Mouse (Mus musculus) stomach, embryonic 16.5 days (tissue): ENCODE measurements around the gene Scd2. TPM values are rescaled to one million over a fixed set of nuclear protein-coding genes. Genes with fewer than 3 reads are reported as not detected.

Experiments
- ATAC-seq: fragments of 200-750 bp; cut with Nextera tagmentation; 2 replicates; pipeline ENCODE4 v1.8.0; 2017; ENCODE audit warnings: moderate number of reproducible peaks, moderate TSS enrichment; ENCODE audit not compliant: insufficient read depth, low FRiP score
- H3K27ac ChIP-seq: fragments of 300-500 bp; sonication (generic); 2 replicates; pipeline ENCODE4 v1.5.1; 2014; ENCODE audit warnings: low read length
- H3K27me3 ChIP-seq: fragments of 300-500 bp; sonication (generic); 2 replicates; pipeline ENCODE4 v1.6.1; 2014; ENCODE audit warnings: low read length, control low read depth, mixed read lengths; ENCODE audit not compliant: control insufficient read depth, insufficient read depth
- H3K36me3 ChIP-seq: fragments of 300-500 bp; sonication (generic); 2 replicates; pipeline ENCODE4 v1.6.1; 2014; ENCODE audit warnings: low read length; ENCODE audit not compliant: control insufficient read depth, insufficient read depth
- H3K4me1 ChIP-seq: fragments of 300-500 bp; sonication (generic); 2 replicates; pipeline ENCODE4 v1.6.1; 2014; ENCODE audit warnings: low read length, control low read depth, mixed read lengths; ENCODE audit not compliant: control insufficient read depth, insufficient read depth
- H3K4me2 ChIP-seq: fragments of 300-500 bp; sonication (generic); 2 replicates; pipeline ENCODE4 v1.6.1; 2014; ENCODE audit warnings: low read depth, low read length, mixed read lengths
- H3K4me3 ChIP-seq: fragments of 300-500 bp; sonication (generic); replicated peaks from 2 replicates; pipeline ENCODE4 v1.5.1; 2014; ENCODE audit warnings: mild to moderate bottlenecking, low read length
- H3K9ac ChIP-seq: fragments of 300-500 bp; sonication (generic); 2 replicates; pipeline ENCODE4 v1.6.1; 2014; ENCODE audit warnings: low read length
- H3K9me3 ChIP-seq: fragments of 300-500 bp; sonication (generic); replicated peaks from 2 replicates; pipeline ENCODE4 v1.6.1; 2016; ENCODE audit warnings: low read length, control low read depth; ENCODE audit not compliant: control insufficient read depth
- WGBS: fragments of 180-500 bp; shearing (Covaris S2); extraction: QIAGEN DNeasy Blood & Tissue Kit; methylation state at CpG from one replicate; pipeline ENCODE4 v1.1.7; 2014; 5-methylcytosine and 5-hydroxymethylcytosine counted together
- polyA plus RNA-seq: library from polyadenylated mRNA; unstranded; fragments of >200 nt; fragmentation: Nextera tagmentation; extraction: Ambion mirVana; gene quantifications from 2 replicates; pipeline ENCODE4 v1.2.1, GENCODE M21; 2015

Scd2 gene
- polyA plus RNA-seq, 1 experiment from 2014 or later = 329 TPM

- Histone ChIP-seq H3K27ac (peak overlapping the region; percentile 97), H3K4me1 (peaks cover 11% of the 10 kb centered on the region), H3K36me3 (no peaks in the 10 kb centered on the region), H3K4me2 (peak overlapping the region; percentile 66), H3K4me3 (peak overlapping the region; percentile 57), H3K27me3 (no peaks in the 10 kb centered on the region), H3K9me3 (no peaks in the 10 kb centered on the region), H3K9ac (peak overlapping the region; percentile 81)
- 8% methylated on average over 6 of the region's 6 CpGs for WGBS
- ATAC-seq = peak; percentile 20; the same call in 1 of the 2 replicates
Measured at GRCm38 (mm10) chr19:44266458-44266823, 27.0 kb upstream of the Scd2 start.

- Histone ChIP-seq H3K27me3 (no peaks in the 10 kb centered on the region), H3K4me3 (peak overlapping the region; percentile 57), H3K4me2 (peak overlapping the region; percentile 66), H3K36me3 (no peaks in the 10 kb centered on the region), H3K9ac (peak overlapping the region; percentile 81), H3K27ac (peak overlapping the region; percentile 97), H3K9me3 (no peaks in the 10 kb centered on the region), H3K4me1 (peaks cover 11% of the 10 kb centered on the region)
- peak; percentile 98 for ATAC-seq
- WGBS = under 1% methylated on average over 43 of the region's 43 CpGs
Measured at GRCm38 (mm10) chr19:44266824-44267498, 26.5 kb upstream of the Scd2 start.

- H3K4me3 ChIP-seq = peak overlapping the region; percentile 57
- 11% methylated on average over 18 of the region's 18 CpGs for WGBS
- peak overlapping the region; percentile 97 for H3K27ac ChIP-seq
- H3K4me2 ChIP-seq = peak overlapping the region; percentile 66
- H3K9ac ChIP-seq = peak overlapping the region; percentile 81
- peaks cover 11% of the 10 kb centered on the region for H3K4me1 ChIP-seq
- H3K27me3 ChIP-seq = no peaks in the 10 kb centered on the region
- no peaks in the 10 kb centered on the region for H3K36me3 ChIP-seq
- H3K9me3 ChIP-seq = no peaks in the 10 kb centered on the region
- no peak for ATAC-seq
Measured at GRCm38 (mm10) chr19:44267499-44268002, 25.9 kb upstream of the Scd2 start.

- no peak overlapping the region for H3K27ac ChIP-seq
- no peak overlapping the region for H3K9ac ChIP-seq
- H3K27me3 ChIP-seq = no peaks in the 10 kb centered on the region
- WGBS = 85% methylated on average over 4 of the region's 4 CpGs
- H3K36me3 ChIP-seq = no peaks in the 10 kb centered on the region
- no peaks in the 10 kb centered on the region for H3K4me1 ChIP-seq
- H3K9me3 ChIP-seq = no peaks in the 10 kb centered on the region
- no peak overlapping the region for H3K4me2 ChIP-seq
- ATAC-seq = no peak
- no peak overlapping the region for H3K4me3 ChIP-seq
Measured at GRCm38 (mm10) chr19:44273711-44274110, 19.8 kb upstream of the Scd2 start.

GRCm38 (mm10) chr19:44274452-44274851 lies 19.0 kb upstream of the Scd2 start:
- WGBS = 95% methylated on average over 4 of the region's 4 CpGs
- H3K36me3 ChIP-seq = no peaks in the 10 kb centered on the region
- no peak overlapping the region for H3K4me2 ChIP-seq
- H3K27me3 ChIP-seq = no peaks in the 10 kb centered on the region
- no peak overlapping the region for H3K27ac ChIP-seq
- no peak for ATAC-seq
- no peaks in the 10 kb centered on the region; the same call in 1 of the 2 replicates for H3K4me1 ChIP-seq
- H3K9me3 ChIP-seq = no peaks in the 10 kb centered on the region
- no peak overlapping the region for H3K9ac ChIP-seq
- no peak overlapping the region for H3K4me3 ChIP-seq

- 95% methylated on average over 1 of the region's 1 CpGs for WGBS
- no peak for ATAC-seq
- Histone ChIP-seq H3K27me3 (no peaks in the 10 kb centered on the region), H3K9me3 (no peaks in the 10 kb centered on the region), H3K4me1 (peaks cover 7% of the 10 kb centered on the region), H3K4me3 (no peak overlapping the region), H3K36me3 (no peaks in the 10 kb centered on the region), H3K9ac (no peak overlapping the region), H3K27ac (no peak overlapping the region), H3K4me2 (no peak overlapping the region)
Measured at GRCm38 (mm10) chr19:44275418-44275817, 18.1 kb upstream of the Scd2 start.

GRCm38 (mm10) chr19:44276861-44277260 lies 16.6 kb upstream of the Scd2 start:
- no peak overlapping the region for H3K27ac ChIP-seq
- H3K4me2 ChIP-seq = no peak overlapping the region
- no peaks in the 10 kb centered on the region for H3K9me3 ChIP-seq
- WGBS = 56% methylated on average over 5 of the region's 5 CpGs
- H3K4me1 ChIP-seq = peaks cover 21% of the 10 kb centered on the region
- H3K9ac ChIP-seq = no peak overlapping the region
- no peak for ATAC-seq
- no peaks in the 10 kb centered on the region for H3K36me3 ChIP-seq
- no peaks in the 10 kb centered on the region for H3K27me3 ChIP-seq
- H3K4me3 ChIP-seq = no peak overlapping the region

GRCm38 (mm10) chr19:44277931-44278330 lies 15.5 kb upstream of the Scd2 start:
- H3K4me3 ChIP-seq = no peak overlapping the region
- ATAC-seq = no peak
- 78% methylated on average over 8 of the region's 8 CpGs for WGBS

GRCm38 (mm10) chr19:44280755-44281154 lies 12.7 kb upstream of the Scd2 start:
- Histone ChIP-seq H3K9ac (peak overlapping the region; percentile 40; the same call in 1 of the 2 replicates), H3K27ac (peak overlapping the region; percentile 96), H3K27me3 (no peaks in the 10 kb centered on the region), H3K4me3 (no peak overlapping the region), H3K4me2 (peak overlapping the region; percentile 17; the same call in 1 of the 2 replicates), H3K9me3 (no peaks in the 10 kb centered on the region), H3K36me3 (no peaks in the 10 kb centered on the region), H3K4me1 (peaks cover 49% of the 10 kb centered on the region)
- WGBS = 6% methylated on average over 6 of the region's 6 CpGs
- no peak for ATAC-seq

More at GRCm38 (mm10) chr19:44277931-44278330, 15.5 kb upstream of the Scd2 start:
- H3K27me3 ChIP-seq = no peaks in the 10 kb centered on the region
- no peak overlapping the region for H3K4me2 ChIP-seq
- no peaks in the 10 kb centered on the region for H3K9me3 ChIP-seq
- no peak overlapping the region for H3K9ac ChIP-seq
- H3K4me1 ChIP-seq = peaks cover 31% of the 10 kb centered on the region
- no peaks in the 10 kb centered on the region for H3K36me3 ChIP-seq
- H3K27ac ChIP-seq = no peak overlapping the region
